Mouse (Mus musculus) urinary bladder, postnatal 10 days (tissue): Measurements from ENCODE around the gene BC048562.
A peak's percentile ranks its signal among the peaks of the same experiment; 100 is the strongest.

ENCODE experiments used
- DNase-seq: peaks from one replicate; pipeline ENCODE4 v3.0.0; 2022; ENCODE audit warnings: low spot score

BC048562 gene

DNA sequence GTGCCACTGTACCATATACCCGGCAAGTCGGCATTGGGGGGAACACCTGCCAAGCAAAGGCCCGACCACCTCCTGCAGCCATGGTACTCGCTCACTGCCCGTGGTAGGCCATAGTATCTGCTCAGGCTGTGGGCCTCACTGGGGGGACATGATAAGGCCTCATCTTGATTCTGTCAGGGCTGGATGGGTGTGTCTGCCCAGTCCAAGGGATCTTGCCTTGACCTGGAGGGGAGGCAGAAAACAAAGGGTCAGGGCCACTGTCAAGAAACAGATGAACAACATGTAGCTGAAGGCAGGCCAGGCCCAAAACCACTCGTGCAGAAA, 14.8 kb downstream of the BC048562 start:
- DNase-seq, result no peak

DNA sequence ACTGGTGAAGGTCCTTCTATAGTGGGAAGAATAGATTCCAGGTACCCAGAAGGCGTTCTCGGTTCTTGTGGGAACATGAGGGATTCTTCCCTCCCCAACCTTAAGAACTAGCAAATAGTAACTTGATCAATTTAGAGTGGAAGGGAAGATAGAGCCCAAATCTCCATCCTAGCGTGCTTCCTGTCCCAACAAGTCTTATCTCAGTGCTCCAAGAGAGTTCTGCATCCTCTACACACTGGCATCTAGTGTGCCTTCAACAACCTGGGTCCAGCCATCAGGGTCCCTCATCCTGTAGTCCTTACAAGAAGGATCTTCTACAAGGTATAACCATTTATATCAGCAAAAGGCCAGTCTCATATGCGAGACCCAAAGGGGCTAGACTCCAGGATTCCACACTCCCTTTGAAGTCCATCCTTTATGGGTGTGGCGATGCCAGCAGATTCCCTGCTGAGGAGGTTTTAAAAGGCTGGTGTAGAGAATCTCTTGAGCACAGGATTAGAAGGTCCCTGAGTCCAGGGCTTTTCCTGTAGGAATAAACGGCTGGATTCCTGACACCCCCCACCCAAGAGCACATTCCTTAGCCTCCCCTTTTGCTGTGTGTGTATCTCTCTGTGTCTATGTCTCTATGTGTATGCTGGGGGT, 15.4 kb downstream of the BC048562 start:
- DNase-seq, result no peak

DNA sequence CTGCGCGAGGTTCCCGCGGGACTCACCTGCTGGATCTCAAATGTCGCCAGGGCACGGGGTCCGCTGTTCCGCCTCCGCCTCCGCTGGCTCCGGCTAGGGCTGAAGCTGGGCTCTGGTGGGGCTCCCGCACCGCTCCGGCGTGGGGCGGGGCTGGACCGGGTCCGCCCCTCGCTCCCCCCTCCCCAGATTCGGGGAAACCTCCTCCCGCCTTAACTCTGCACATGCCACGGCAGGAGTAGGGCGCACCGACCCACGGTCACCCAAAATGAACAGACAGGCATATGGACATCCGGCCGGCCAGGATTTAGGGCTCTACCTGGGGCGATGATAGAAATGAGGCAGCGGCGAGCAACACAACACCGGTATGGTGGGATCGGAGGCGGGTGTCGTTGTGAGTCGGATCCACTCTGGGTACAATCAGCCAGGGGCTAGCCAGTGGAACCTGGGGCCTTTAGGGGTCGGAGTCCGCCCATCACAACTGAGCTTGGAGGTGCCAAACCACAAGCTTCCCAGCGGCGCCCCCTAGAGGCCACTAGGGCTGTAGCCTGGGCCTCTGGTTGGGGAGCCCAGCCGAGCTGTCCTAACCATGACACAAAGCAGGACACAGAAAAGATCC, 16.1 kb downstream of the BC048562 start:
- DNase-seq, result peak; percentile 71

DNA sequence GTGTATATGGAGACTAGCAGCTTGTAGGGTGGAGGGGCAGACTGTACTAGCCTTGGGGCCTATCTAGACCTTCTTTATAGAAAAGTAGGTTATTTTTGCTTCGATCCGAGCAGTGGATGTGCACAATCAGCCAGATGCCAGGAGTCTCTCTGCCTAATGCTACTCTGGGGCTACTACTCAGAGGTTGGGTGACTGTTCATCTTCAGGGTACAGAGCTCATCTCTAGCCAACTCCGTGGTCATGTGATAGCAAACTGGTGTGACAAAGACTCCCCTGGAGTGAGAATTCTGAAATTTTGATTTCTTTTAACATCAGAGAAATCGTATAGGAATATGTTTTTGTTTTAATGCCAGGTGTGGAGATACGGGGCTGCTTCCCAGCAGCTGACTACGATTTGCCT, 16.6 kb downstream of the BC048562 start:
- no peak for DNase-seq

DNA sequence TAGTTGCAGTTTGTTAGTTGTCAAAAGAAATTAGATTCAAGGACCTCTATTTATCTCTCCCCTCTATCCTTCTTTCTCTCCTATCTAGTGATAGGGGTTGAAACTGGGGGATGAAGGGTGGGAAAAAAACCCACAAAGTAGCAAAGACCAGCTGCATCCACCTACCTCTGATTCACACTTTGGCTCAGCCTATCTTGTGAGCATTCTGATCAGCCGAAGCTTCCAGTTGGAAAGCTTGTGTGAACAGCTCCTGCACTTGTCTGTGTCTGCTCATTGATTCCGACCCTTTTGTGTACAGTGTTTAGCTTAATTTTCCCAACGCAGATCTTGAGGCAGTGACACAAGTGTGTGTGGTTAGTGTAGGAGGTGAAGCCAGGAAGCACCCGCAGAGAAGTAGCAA, 17.2 kb downstream of the BC048562 start:
- DNase-seq, result no peak

- DNase-seq, result no peak
Measured at GRCm38 (mm10) chr9:108454429-108454828, 18.1 kb downstream of the BC048562 start.

GRCm38 (mm10) chr9:108455747-108456571, 19.7 kb downstream of the BC048562 start:
- no peak for DNase-seq

GRCm38 (mm10) chr9:108456953-108457352, 20.7 kb downstream of the BC048562 start:
- no peak for DNase-seq

- no peak for DNase-seq
Measured at GRCm38 (mm10) chr9:108459939-108460318, 23.6 kb downstream of the BC048562 start.

DNA sequence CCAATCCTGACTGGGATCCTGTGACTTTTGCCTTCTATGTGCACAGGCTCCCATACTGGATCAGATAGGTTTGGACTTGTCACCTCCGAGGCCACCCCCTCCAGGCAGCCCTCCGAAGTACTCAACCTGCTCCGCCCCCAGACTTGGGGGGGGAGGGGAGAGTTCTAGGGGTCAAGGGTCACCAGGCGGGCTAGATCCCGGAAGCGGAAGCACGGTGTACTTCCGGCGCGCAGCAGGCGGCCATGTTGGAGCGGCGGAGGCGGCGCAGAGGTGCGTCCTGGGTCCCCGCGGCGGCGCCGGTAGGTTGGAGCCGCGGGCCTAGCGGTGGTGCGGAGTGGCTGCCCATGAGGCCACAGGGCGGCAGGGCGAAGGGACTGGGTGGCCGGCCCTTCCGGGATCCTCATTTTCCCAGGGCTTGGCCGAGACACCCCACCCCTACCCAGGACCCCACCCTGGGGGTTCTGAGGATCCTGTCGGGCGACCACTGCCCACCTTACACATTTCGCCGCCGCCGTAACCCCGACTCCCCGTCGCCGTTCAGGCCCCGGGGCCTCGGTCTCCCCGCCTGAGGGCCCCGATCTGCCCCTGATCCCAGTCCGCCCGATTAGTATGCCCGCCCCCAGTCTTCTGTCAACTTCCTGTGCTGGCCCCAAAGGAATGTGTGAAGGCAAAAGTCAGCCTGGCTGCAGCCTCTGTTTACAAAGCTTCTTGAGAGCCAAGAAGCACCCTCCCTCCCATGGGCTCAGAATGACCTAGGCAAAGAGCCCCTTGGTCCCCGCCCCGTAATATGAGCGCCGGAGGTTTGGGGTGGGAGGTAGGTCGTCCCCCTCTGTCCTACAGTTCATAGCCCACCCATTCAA, 24.3 kb downstream of the BC048562 start, which contains the start of gene Ccdc71:
Gene Ccdc71, plus strand, starts transcription at position 209 of the 860 bp plus-strand sequence.
- peak; percentile 51 for DNase-seq

DNA sequence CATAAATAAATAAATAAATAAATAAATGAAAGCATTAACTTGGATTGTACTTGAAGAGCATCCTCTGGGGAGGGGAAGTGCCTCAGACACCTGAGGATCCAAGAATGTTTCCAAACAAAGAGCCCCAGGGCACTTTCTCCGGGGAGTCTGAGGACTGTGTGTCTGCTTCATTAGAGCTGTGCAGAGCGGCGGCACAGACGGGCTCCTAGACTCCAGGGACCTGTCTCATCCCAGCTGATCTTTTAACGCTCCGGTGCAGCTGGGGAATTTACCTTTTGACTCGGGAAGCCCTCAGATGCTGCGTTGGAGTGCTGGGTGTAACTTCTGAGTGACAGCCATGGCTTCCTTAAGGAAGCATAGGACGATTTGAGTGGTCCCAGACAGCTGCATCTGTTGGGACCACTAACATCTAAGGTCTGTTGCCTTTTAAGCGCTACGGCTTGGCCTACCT, 24.9 kb downstream of the BC048562 start, which contains the start of gene Klhdc8b:
Gene Klhdc8b, minus strand, starts transcription at position 401 of the 451 bp plus-strand sequence.
- DNase-seq, result no peak

GRCm38 (mm10) chr9:108461675-108462074, 25.4 kb downstream of the BC048562 start:
- no peak for DNase-seq

DNA sequence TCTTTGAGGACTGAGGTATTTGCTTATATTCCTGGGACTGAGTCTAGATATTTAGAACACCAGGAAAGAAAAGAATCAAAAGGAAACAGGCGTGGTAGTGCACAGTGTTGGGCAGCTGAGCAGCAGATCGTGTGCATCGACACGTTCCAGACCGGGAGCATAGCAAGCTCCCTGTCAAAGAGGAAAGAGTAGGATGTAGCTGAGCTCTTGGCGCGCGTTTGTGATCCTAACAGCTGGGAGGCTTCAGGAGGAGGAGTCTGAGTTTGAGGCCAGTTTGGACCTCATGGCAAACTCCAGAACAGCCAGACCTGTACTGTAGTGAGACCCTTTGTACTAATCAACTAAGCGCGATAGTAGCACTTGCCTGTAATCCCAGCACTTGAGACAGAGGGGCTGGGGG, 25.9 kb downstream of the BC048562 start:
- DNase-seq, result no peak

DNA sequence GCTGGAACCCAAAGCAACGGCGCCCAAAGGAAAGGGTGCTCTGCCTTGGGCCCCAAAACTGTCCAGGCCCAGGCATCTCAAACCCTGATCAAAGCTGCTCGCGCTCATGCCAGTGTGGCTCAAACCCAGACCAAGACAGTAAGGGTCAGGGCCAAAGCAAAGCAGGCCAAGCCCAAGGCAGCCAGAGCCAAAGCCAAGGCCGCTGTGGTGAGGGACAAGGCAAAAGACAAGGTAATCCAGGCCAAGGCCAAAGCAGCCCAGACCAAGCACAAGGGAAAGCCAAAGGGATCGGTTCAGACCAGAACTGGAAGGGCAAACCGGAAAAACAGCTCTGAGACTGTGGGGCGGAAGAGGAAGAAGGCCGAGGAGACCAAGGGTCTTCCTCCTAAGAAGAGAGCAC, 27.4 kb downstream of the BC048562 start:
- DNase-seq, result no peak

DNA sequence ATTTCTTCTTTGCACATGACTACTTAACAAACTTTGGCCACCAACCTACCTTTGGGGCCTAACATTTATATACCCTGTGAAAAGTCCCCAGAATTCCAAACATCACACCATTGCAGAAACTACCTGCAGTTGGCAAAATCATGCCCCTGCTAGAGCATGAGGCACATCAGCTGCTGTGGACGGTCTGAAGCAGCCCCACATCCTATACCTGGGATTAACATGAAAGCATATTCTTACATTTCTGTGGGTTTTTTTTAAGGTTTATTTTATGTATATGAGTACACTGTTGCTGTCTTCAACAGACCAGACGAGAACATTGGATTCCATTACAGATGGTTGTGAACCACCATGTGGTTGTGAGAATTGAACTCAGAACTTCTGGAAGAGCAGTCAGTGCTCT, 29.9 kb downstream of the BC048562 start:
- DNase-seq, result no peak

DNA sequence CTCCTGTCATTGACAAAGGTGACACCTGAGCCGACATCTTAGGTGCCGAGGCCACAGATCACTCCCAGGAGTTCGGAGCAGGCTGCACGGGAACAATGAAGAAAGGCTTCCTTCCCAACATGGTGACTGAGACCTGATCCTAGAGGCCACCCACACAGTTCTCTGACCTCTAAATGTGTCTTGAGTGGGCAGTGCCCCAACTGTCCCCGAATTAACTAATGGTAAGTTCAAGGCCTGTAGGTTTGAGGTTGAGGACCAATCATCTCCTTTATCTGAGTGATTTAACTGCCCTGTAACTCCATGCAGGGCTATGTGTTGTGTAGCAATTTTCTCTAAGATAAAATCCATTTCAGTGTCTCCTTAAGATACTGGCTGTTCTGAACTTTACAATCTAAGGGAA, 33.1 kb downstream of the BC048562 start:
- no peak for DNase-seq

DNA sequence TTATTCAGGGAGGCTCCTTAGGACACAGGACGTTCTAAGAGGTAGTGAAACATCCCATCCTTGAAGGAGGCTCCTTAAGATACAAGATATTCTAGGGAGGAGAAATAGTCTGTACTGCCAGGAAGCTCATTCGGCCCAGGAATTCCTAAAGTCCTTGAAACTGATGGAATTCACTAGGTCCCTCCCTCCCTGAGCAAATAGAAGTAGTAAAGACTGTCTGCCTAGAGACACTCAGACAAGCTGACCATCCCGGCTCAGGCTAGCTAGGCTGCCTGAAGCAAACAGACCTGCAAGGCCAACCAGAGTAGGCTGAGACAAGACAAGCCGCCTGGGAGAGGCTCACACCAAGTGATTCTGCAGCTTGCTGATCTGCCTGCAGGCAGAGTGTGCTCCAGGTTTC, 33.6 kb downstream of the BC048562 start:
- DNase-seq, result no peak

DNA sequence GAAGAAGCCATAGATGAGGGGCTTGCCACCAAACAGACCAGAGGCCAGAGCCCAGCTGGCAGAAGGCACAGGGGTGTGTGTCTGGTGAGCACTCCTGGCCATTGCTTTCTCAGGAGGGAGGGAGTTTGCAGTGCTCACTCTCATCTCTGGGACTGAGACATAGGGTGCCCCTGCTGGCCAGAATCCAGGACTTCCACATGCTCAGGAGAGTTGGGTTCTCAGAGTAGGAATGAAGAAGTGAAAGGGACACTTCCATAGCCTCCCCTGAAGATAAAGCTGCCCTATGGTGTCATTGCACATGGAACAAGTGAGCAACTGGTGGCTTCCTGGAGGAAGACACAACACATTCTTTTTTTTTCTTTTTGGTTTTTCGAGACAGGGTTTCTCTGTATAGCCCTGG, 38.2 kb downstream of the BC048562 start:
- DNase-seq, result no peak

DNA sequence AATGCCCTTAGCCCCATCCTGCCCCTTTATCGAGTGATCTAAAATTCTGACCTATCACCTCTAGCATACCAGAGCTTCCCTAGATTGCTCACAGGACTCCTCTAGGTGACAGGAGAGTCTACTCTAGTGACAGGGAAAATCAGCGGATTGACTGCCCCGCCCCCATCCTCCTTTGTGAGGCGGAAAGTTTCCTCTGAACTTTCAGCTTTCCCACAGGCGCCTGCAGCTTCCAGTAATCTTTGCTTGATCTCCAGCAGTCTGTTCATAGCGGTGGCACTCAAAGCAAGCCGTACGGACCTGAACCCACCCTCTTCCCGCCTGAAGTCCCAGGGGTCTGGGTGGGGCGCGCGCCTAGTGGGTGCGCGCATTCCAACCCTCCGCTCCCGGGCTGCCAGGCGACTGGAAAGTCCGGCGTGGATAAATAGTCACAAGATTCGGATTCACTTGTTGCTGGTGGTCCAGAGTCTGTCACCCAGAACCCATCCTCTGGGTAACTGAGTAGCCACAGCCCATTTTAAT, 42.4 kb downstream of the BC048562 start:
- DNase-seq, result no peak

DNA sequence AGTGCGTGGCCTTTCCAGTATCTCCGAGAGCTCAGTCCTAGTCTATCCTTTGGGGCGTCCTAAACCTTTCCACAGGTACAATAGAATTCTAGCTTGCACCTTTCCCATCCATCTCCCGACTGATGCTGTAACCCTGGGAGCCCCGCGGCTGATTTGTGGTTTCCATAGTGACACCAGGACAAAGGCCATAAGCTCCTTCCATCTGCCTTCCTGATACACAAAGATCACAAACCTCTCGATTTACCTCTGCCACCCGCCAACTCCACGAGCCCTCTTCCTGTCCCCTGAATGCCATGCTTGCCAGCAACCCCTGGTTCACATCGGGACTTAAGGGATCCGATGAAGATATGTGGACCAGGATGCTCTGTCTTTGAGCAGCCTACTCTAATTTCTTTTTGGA, 43.0 kb downstream of the BC048562 start:
- no peak for DNase-seq

DNA sequence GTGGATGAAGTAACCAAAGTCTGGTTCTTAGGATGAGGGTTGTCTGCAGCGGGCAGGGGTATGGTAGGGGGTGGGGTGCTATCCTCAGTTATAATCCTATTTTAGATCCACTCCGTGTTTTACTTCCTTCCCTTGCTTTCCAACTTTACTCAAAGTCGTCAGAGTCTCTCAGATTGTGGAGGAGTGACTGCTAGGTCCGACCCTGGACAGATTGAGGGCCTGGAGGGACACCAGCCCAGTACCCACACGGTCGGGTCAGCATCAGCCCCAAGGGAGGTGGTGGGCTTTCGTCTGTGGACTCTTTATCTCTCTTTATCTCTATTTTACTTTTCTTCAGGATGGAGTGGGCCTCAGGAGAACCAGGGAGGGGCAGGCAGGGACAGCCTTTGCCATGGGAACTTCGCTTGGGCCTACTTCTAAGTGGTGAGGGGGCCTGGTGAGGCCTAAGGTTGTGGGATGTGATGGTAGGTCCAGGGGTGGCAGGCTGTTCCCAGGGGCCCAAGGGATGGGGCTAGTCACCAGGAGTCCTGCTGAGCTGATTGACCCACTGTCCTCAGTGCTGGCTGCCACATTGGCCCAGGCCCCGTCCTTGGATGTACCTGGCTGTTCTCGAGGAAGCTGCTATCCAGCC, 43.6 kb downstream of the BC048562 start, which contains the start of gene Lamb2:
Gene Lamb2, plus strand, starts transcription at position 16 of the 631 bp plus-strand sequence.
- DNase-seq, result no peak
